27 mouse cellular contexts compared by ENCODE assay signal in genomic region chr9:11426473-11426872, GRCm38 (mm10).
"Had no signal": no experiment of that assay in that cellular context is flagged by ENCODE, and none has a peak within 500 bp of the region (broad histone marks: within the 10 kb centered on the region; RNA-seq: fewer than 3 reads in every experiment).

No protein-coding gene starts in this region.

- H3K9me3 ChIP-seq: heart, embryonic 10.5 days; heart, embryonic 12.5 days; hindbrain, embryonic 10.5 days; hindbrain, embryonic 12.5 days; kidney, embryonic 15.5 days; limb, embryonic 10.5 days; limb, embryonic 12.5 days; liver, embryonic 13.5 days had no signal

- DNase-seq: gastrocnemius, adult 2 months; gastrocnemius, postnatal 10 days; gastrocnemius, postnatal 25 days; heart, adult 2 months; heart, postnatal 10 days; heart, postnatal 4 days; kidney, adult 11 months; kidney, adult 2 months; kidney, adult 9 months; kidney, postnatal 14 days; kidney, postnatal 36 days; layer of hippocampus, adult 9-11 months; layer of hippocampus, postnatal 36 days; liver; liver, embryonic 13.5 days had no signal

- ATAC-seq: hindbrain, embryonic 16.5 days; inflammation-experienced regulatory T-cells, adult 6 months had no signal

- H3K36me3 ChIP-seq: heart, embryonic 10.5 days; heart, embryonic 12.5 days; hindbrain, embryonic 10.5 days; hindbrain, embryonic 12.5 days; kidney, embryonic 15.5 days; limb, embryonic 10.5 days; limb, embryonic 12.5 days; liver, embryonic 13.5 days had no signal

- H3K4me2 ChIP-seq: heart, embryonic 12.5 days; hindbrain, embryonic 12.5 days; hindbrain, embryonic 14.5 days; kidney, embryonic 15.5 days; limb, embryonic 12.5 days; liver, embryonic 11.5 days; liver, embryonic 13.5 days had no signal

- H3K27ac ChIP-seq: gastrocnemius, adult 2 months; heart, adult 2 months; heart, embryonic 10.5 days; hindbrain, embryonic 10.5 days; hindbrain, embryonic 12.5 days; hindbrain, embryonic 14.5 days; kidney, embryonic 15.5 days; kidney, postnatal 0 days; limb, embryonic 10.5 days; limb, embryonic 12.5 days; liver, embryonic 13.5 days had no signal

- H3K4me1 ChIP-seq: heart, embryonic 10.5 days; heart, embryonic 12.5 days; hindbrain, embryonic 10.5 days; hindbrain, embryonic 12.5 days; kidney, embryonic 15.5 days; limb, embryonic 10.5 days; limb, embryonic 12.5 days; liver, embryonic 13.5 days had no signal

- H3K4me3 ChIP-seq: gastrocnemius, adult 2 months; heart, adult 2 months; heart, embryonic 10.5 days; heart, embryonic 12.5 days; hindbrain, embryonic 10.5 days; hindbrain, embryonic 12.5 days; kidney, embryonic 15.5 days; limb, embryonic 10.5 days; limb, embryonic 12.5 days; liver, embryonic 13.5 days had no signal

- H3K27me3 ChIP-seq: heart, embryonic 12.5 days; hindbrain, embryonic 12.5 days; kidney, embryonic 15.5 days; limb, embryonic 12.5 days; liver, embryonic 13.5 days had no signal

- H3K9ac ChIP-seq: heart, embryonic 12.5 days; hindbrain, embryonic 12.5 days; hindbrain, embryonic 14.5 days; kidney, embryonic 15.5 days; limb, embryonic 12.5 days; liver, embryonic 13.5 days had no signal
